Mouse (Mus musculus): ENCODE results near the gene Amn.
A peak's percentile ranks its signal among the peaks of the same experiment; 100 is the strongest.

Gene Amn

GRCm38 (mm10) chr12:111270629-111271277 is at the start of gene Amn:
Gene Amn (plus strand): TSS chr12:111271095.
- DNase-seq: no peak

DNA sequence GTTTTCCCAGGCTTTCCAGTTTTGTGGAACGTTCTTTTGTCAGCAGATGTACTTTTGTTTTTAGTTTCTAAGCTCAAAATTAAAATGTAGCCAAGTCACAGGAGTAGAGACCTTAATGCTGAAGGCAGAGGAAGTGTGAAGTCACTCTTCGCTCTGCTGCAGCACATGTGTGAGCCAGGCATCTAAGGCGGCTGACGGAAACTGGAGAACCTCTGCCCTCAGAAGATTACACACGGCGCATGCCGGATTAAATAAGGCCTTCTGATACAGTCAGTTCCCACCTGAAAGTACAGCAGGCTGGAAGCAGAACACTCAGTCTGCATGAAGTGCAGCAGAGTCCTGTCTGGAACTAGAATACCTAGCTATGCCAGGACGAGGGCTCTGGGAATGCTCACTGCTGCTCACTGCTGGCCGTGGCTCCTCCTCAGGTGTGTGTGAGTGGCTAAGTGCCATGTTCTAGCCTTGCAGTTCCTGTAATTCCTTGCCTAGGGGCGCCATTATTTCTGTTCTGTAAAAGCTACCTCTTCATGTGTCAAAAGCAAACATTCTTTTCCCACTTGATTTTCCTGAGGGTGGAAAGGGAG is 45.6 kb upstream of the Amn start:
- no peak for DNase-seq

DNA sequence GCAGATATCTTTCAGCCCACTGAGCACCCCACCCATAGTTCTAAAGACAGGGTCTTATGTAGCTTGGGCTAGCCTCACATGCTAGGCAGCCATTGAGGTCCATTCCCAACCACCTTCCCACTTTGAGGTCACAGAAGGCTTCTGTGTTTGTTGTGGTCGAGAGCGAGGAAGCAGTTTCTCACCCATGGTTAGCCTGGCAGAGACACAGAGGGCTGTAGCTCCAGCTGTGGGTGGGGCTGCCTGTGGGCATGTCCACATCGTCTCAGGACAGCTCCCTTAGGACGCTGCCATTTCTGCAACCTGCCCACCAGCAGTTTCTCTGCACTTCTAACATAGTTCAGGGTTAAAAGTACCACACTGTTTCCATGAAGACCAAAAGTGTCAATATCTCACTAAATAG is 43.5 kb upstream of the Amn start:
- no peak for DNase-seq

- DNase-seq: no peak
Observed at GRCm38 (mm10) chr12:111228488-111228887, 42.4 kb upstream of the Amn start.

DNA sequence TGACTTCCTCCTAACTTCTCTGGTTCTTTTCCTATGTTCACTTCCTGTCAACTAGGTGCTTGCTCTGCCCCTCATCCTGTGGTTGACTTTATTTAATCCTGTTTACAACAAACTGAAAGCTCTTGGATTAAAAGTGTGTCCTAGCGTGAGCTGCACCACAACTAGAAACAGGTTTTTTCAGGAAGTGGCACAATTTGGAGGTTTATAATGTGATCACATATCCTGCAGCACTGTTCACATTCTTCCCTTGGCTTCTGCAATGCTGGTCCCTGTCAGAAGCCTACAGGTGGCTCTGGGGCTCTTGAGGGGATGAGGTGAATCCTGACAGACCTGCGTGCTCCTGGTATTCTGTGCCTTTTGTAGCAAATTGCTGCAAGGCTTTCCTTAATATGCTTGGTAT is 40.1 kb upstream of the Amn start:
- DNase-seq: no peak

DNA sequence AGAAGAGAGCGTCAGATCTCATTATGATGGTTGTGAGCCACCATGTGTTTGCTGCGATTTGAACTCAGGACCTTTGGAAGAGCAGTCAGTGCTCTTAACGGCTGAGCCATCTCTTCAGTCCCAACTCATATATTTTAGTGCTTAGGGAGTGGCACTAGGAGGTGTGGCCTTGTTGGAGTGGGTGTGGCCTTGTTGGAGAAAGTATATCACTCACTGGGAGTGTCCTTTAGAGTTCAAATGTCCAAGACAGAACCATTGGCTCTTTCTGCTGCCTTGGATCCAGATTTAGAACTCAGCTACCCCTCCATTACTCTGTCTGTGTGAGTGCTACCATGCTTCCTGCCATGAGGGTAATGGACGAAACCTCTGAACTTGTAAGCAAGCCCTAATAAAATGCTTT is 37.1 kb upstream of the Amn start:
- DNase-seq: no peak

- no peak for DNase-seq
Observed at GRCm38 (mm10) chr12:111234383-111234782, 36.5 kb upstream of the Amn start.

- no peak for DNase-seq
Observed at GRCm38 (mm10) chr12:111235631-111236030, 35.3 kb upstream of the Amn start.

DNA sequence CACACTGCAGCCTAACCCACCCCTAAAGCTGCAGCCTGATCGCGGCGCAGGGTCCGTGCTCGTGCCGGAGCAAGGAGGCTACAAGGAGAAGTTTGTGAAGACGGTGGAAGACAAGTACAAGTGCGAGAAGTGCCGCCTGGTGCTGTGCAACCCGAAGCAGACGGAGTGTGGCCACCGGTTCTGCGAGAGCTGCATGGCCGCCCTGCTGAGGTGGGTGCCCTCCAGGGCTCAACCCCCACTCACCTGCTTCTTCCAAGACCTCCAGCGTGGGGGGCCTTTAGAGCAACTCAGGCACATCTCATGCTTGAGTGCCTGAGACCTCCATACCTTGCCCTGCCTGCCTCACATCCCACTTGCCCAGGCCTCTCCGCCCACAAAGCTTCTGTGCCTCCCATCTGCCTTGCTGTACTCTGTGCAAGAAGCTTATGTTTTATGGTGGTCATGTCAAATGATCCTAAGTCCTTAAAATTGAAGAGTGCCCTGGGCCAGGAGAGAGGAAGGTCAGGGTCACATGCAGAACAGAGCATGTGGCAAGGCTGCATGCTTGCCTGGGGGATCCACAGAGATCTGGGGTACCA is 33.2 kb upstream of the Amn start:
- no peak for DNase-seq

DNA sequence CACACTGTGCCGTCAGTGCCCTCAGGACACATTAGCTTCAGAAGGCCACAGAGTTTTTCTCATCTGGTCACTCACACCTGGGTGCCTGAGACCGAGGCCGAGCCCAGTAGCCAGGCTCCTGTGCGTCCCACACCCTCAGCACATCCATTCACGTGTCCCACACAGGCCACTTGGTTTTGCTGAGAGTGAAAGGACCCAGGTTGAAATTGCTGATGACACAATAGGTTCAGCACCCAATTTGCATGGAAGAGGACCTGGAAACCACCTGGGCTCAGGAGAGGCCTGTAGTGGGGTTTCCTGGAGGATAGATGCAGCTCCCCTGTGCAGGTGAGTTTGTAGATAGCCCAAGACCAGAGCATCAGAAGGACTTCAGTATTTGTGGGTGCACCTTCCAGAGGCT is 32.5 kb upstream of the Amn start:
- no peak for DNase-seq

GRCm38 (mm10) chr12:111238778-111239177 is 32.1 kb upstream of the Amn start:
- no peak for DNase-seq

- DNase-seq: no peak
Observed at GRCm38 (mm10) chr12:111239930-111240329, 31.0 kb upstream of the Amn start.

DNA sequence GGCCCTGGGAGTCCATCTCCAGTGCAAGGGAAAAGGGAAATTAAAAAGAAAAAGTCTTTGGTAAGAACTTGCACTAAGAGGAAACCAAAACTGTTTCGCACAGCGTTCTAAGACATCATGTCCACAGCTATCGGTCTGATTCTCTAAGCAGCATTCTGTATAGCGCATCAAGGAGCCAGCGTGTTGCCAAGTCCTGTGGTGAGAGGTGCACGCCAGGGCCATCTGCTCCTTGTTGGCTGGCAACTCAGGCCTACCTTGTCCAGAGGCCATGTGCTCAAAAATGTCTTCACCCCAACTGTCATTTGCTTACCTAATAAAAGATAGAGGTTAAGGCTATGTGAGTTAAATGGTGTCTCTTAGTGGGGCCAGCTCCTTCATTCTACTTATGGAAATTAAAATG is 29.0 kb upstream of the Amn start:
- DNase-seq: peak; percentile 94 to 97

- no peak for DNase-seq
Observed at GRCm38 (mm10) chr12:111242346-111242745, 28.5 kb upstream of the Amn start.

DNA sequence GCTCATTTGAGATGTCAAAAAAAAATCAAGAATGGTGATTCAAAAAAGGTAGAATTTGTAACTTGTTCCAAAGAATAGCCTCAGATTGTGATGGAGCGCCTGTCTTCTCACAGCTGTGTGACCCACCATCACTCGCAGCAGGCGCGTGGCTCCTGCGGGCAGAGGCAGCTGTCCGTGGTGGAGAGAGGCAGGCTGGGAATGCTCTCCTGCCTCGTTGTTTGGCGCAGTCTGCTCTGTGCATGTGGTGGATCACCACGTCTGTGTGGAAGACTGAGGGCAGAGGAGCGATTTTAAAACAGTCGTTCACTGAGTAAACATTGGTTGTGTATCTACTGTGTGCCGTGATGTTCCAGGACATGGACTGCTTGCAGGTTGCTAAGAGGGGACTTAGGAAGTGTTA is 27.2 kb upstream of the Amn start:
- DNase-seq: no peak

- DNase-seq: no peak
Observed at GRCm38 (mm10) chr12:111245070-111245469, 25.8 kb upstream of the Amn start.

DNA sequence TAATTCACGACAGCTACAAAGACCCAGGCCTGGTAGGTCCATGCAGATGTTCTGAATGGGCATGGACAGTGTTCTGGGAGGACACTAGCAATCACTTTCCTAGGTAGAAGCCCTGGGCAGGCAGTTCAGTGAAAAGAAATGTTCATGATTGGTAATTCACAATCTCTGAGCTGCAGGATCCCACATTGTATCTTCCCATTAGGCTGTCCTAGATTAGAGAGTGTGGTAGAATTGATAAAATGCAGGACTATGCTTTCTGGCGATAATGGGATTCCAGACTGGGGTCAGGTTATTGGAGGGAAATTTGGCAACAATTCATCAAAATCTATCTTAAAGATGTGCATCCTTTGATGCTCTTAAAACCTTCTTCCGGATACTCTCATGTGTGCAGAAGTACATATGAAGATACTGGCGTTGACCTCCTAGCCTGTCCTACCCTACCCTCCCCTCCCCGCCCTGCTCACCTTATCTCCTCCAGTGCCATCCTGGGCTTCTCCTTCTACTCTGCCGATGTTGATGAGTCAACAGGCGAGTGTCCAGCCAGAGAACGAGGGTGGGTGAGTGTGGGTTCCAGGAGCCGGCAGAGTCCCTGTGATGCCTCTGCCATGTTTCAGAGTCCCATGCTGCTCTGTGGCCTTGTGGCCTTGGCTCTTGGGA is 24.0 kb upstream of the Amn start:
- no peak for DNase-seq

GRCm38 (mm10) chr12:111249095-111249494 is 21.8 kb upstream of the Amn start:
- no peak for DNase-seq

DNA sequence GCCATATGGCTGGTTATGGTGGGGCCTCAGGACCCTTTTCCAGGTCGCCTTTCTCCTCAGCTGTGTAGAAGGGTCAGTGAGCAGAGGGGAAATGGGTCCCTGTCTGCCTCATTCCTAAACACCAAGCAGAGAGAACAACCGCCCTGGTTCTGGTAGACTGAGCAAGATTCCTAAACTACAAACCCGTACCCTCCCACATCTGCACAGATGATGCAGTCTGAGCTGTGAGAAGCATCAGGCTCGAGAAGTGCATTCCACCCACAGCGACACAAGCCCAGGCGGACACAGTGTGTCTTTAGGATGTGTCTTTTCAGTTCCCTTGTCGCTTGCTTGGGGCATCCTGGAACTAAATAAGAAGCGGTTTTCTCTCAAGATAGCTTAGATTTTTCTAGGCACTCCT is 20.8 kb upstream of the Amn start:
- no peak for DNase-seq

DNA sequence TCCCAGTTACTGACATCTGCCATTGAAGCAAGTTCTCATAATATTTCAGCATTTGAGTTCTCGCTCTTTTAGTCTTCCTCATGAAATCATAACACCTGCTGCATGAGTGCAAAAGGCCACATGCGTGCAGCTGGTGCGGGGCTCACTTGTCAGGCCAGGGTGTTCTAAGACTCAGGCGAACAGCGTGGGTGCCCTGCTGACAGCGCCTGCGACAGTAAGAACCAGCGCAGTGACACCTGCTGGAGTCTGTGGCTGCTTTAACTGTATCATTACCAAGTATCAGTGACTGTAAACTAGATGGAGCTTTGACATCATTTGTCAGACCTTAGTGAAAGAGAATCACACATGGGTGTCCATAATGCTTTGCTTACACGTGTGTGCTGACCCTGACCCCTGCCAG is 19.7 kb upstream of the Amn start:
- no peak for DNase-seq

- no peak for DNase-seq
Observed at GRCm38 (mm10) chr12:111263650-111264049, 7.2 kb upstream of the Amn start.

GRCm38 (mm10) chr12:111265212-111265611 is 5.7 kb upstream of the Amn start:
- no peak for DNase-seq

DNA sequence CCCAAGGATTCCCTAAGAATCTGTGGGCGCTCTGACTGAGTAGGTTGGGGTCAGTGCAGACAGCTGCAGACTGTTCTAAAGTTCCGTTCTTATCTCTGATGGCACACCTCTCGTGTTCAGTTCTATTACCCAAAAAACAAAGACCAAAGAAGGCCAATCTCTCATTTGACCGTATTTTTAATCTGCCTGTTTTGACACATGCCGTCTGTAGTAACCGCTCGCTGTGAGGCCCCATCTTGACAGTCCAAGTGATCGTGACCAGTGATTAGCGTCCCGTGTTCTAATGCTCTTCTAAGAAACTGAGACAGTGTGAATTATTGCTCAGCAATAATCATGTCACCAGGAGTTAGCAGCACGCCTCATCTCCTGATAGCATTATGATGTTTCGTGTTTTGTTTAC is 4.3 kb upstream of the Amn start:
- DNase-seq: no peak

- no peak for DNase-seq
Observed at GRCm38 (mm10) chr12:111267673-111268325, 3.1 kb upstream of the Amn start.

Data from cerebellum, postnatal 36 days (tissue).